Mouse (Mus musculus) MEL-GATA-1-ER (cell line): ENCODE results near the gene Chrm5.
"Not testable (repeated sequence)": the region's sequence is repeated elsewhere in the genome, so short reads cannot be mapped to it uniquely, and the experiment has no call there.

Experiments used
- DNase-seq: peaks from one replicate; pipeline ENCODE4 v3.0.0-alpha.2; 2012; ENCODE audit warnings: low read depth; ENCODE audit errors: extremely low read depth

Gene Chrm5

DNA sequence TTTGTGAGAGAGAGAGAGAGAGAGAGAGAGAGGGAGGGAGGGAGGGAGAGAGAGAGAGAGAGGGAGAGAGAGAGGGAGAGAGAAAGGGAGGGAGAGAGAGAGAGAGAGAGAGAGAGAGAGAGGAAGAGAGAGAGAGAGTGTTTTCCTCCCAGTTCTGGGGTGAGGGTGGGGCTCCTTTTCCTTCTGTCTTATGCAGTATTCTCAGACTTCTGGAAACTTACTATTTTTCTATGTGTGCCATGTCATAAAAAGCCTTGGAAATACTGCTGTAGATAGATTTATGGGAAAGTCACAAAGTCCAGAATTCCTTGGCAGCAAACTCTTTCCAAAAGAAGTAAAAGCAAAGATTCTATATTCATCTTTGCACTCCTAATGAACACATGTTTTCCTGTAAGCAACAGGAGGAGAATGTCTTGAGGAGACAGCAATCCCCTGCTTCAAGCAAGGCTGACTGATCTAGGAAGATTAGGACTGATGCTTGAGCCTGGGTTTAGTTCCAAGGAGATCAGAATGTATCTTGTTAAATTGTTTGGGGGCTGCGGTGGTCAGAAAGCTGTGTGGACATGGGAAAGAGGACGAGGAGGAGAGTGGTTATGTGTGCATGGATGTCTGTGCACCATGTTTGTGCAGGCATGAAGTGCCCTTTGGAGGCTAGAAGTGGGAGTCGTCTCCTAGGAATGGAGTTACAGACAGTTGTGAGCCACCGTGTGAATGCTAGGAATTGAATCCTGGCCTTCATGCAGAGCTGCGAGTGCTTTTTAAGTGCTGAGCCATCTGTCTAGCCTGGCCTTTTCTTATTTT lies 2.2 kb upstream of the Chrm5 start:
- DNase-seq = no peak

GRCm38 (mm10) chr2:112481564-112481963 lies 995 bp upstream of the Chrm5 start:
- DNase-seq = no peak

DNA sequence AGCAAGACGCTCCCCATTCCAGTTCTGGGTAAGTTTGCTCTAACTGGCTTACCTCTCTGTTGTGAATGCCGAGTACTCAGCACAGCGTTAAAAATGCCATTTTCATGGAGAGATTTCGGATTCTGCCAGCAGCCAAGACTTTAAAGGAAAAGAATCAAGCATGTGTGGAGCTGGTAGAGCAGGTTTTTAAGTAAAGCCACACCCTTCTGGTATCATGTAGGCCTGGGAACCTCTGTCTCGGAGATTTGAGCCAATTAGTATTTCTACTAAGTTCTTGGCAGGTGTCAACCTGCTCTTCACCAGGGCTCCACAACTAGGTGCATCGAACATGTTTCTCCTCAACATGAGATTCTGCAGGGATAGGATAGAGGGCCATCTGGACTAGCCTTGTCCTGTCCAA lies 4.0 kb downstream of the Chrm5 start:
- DNase-seq = no peak

- no peak for DNase-seq
Observed at GRCm38 (mm10) chr2:112474997-112475724, 5.4 kb downstream of the Chrm5 start.

- DNase-seq = no peak
Observed at GRCm38 (mm10) chr2:112472076-112472475, 8.5 kb downstream of the Chrm5 start.

DNA sequence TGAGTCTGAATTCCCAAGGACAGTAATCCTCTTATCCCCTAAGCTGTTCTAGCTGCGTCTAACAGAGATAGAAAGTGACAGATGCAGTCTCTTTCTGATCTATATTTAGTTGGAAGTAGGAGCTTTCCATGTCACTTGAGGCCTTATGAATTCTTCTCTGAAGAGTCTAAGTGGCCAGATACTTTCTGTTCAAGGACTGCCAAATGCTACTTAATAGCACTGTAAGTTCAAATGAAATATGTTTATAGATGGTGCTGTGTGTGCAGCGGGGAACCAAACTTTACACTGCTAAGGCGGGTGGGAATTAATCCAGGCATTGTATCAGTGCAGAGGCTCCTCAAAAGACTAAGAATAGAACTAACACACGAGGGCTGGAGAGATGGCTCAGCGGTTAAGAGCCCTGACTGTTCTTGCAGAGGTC lies 9.6 kb downstream of the Chrm5 start:
- no peak for DNase-seq

- no peak for DNase-seq
Observed at GRCm38 (mm10) chr2:112469542-112469941, 11.0 kb downstream of the Chrm5 start.

DNA sequence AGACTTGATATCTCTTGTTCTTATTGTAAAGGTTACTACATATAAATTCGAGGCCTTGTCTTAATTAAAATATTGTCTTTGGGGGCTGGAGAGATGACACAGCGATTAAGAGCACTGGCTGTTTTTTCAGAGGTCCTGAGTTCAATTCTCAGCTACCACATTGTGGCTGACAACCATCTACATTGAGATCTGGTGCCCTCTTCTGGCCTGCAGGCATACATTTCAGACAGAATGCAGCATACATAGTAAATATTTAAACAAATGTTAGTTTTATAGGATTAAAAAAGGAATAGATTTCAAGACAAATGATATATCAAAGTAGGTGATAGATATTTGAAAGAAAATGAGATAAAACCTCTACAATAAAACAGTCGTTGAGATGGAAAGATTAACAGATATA lies 20.0 kb downstream of the Chrm5 start:
- DNase-seq = no peak

DNA sequence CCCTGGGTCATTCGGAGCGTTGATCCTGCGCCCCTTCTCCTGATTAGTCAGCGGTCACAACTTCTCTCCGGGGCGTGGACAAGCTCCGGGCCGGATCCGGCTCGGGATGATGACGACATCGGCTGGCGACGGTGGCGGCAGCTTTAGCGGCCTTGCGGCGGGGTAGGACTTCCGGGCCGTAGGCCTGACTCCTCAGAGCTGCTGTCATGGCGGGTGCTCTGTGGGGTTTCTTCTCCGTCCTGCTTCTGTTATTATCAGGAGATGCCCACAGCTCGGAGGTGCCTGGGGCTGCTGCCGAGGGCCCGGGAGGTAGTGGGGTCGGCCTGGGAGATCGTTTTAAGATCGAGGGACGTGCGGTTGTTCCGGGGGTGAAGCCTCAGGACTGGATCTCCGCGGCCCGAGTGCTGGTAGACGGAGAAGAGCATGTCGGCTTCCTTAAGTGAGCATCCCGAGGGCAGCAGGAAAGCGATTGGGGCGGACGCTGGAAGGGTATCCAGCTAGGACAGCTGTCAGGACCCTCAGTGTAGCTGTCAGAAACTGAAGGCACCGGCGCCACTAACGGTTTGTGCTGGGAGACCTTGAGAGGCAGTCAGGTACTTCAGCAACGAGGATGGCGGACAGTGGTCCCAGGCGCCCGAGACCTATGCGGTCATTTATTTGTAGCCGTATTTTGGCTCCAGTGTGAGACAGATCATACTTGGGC lies 25.6 kb downstream of the Chrm5 start, which contains the start of gene Emc7:
Gene Emc7 (plus strand): TSS at position 136 of the 703 bp plus-strand sequence.
- DNase-seq = peak; percentile 83

DNA sequence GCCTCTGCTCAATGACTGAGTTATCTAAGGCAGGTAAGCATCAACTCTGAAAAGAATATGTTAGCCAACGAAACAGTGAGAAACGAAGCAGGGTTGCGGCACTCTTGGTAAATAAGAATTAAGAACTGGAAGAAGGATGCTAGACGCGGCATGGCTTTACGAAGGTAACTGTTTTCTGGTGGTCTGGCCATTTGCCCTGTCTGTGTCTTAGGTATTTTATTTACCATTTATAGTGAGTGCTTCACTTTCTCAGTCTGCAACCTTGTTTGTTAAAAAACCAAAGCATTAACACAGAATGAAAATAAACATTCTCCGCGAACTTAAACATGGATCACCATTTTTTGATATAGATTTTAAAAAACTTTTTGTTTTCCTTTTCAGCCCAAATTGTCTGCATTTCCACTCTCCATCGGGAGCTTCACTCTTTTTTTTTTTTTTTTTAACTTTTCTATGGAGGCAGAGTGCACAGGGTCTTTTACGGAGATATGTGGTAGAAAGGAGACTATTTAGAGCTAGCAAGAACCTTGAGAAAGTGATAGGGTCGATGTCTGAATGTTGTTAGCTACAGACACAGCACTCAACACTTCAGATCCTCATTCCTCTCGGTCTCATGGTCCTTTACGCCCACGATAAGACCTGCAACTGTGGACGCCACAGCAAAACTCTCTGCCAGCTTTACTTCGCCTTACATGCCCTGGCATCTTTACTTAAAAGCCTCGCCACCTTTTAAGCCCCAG lies 26.3 kb downstream of the Chrm5 start:
- no peak for DNase-seq

GRCm38 (mm10) chr2:112452513-112452912 lies 28.1 kb downstream of the Chrm5 start:
- DNase-seq = not testable (repeated sequence)

GRCm38 (mm10) chr2:112449597-112450296 lies 30.8 kb downstream of the Chrm5 start:
- no peak for DNase-seq

- DNase-seq = no peak
Observed at GRCm38 (mm10) chr2:112448510-112449059, 32.0 kb downstream of the Chrm5 start.

DNA sequence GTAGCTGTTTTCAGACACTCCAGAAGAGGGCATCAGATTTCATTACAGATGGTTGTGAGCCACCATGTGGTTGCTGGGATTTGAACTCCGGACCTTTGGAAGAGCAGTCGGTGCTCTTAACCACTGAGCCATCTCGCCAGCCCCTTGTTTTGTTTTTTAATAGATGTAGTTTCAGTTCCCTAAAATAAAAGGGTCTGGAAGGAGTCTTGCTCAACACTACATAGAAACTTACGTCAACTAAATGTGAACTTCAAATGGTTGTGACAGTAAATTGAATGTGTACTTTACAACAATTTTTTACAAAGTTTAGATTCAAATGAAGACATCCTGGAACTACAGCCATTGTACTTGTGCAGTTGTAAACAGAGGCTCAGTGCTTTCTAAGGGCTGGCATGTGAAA lies 32.5 kb downstream of the Chrm5 start:
- not testable (repeated sequence) for DNase-seq

DNA sequence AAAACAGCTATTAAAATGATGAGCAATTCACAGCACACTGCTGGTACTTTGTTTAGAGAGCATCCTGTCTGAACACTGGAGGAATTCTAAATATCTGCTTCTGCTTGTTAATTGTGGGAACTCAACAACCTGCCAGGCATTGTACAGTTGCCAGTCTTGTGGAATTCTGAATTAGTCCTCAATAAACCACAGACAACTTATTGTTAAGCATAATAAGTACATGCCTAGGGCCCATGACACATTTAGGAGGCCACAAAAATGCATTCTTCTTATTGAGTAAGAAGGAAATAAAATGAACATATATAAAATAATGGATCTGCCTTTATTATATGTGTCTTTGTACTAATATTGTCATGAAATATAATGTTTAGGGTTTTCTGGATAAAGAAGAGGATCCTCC lies 35.1 kb downstream of the Chrm5 start:
- DNase-seq = no peak

GRCm38 (mm10) chr2:112443491-112443890 lies 37.1 kb downstream of the Chrm5 start:
- no peak for DNase-seq

DNA sequence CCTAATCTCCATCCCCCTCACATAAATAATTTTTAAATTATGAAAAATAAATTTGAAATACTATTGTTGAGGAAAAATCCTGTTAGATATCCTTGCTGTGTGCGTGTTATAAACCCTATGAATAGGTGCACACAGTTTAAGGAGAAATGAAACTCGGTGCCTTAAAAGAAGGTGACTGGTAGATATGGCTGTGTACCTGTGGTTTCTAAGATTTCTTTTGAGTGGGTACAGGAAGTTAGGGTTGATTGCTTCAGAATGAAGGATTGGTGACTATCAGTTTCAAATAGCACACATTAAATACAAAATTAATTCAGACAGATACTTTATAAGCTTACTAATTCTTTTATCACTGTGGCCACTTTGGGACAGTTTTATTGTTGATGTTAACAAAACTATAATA lies 43.0 kb downstream of the Chrm5 start:
- no peak for DNase-seq

GRCm38 (mm10) chr2:112436292-112436691 lies 44.3 kb downstream of the Chrm5 start:
- DNase-seq = no peak

DNA sequence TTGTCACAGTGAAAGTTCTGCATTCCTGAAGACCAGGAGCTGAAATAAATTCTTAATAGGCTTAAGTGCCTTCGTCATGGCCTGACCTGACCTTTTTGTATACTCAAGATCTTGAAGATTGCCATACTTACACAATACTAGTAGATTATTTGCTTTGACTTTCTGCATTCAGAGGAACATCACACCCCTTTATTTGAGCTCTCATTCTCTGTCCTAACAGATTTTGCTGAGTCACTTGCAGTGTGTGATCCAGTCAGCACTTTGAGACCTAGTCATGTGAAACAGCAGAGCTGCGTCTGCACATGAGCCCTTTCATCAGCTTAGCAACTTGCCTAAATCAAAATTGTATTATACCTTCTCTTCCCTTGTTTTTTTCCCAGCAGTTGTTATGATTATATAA lies 47.2 kb downstream of the Chrm5 start:
- peak; percentile 36 for DNase-seq

DNA sequence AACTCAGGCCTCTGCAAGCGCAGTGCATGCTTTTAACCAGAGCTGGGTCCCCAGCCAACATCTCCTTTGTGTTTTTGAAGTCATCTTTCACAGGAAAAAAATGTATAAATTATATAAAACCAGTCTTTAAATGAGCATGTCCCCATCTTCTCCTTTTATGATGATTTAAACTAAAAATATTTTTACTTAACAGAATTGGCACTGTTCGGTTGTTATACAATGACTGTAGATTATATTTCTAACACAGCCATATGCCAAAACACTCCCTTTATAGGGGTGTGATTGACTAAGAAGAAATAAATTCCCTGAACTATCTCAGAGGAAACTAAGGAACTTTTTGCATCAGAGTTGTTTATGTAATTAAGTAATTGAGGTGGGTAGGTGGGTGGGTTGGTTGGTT lies 48.0 kb downstream of the Chrm5 start:
- DNase-seq = no peak
